Mouse (Mus musculus): ENCODE results near the gene Mcpt4. TPM values are rescaled to one million over a fixed set of nuclear protein-coding genes. Genes with fewer than 3 reads are reported as not detected.
"Not testable (repeated sequence)": the region's sequence is repeated elsewhere in the genome, so short reads cannot be mapped to it uniquely, and the experiment has no call there.

The Mcpt4 gene
- polyA plus RNA-seq, 1 experiment: not detected

- no peak for TF ChIP-seq CTCF (IDR thresholded peaks at IDR 0.05; ENCODE audit: borderline replicate concordance, insufficient read depth, low read depth, low read length)
- no peak for TF ChIP-seq POLR2A (IDR thresholded peaks at IDR 0.05; ENCODE audit: borderline replicate concordance, insufficient read depth, low read length)
- H3K4me1 ChIP-seq (ENCODE audit: control insufficient read depth, insufficient read depth, low read length): no peaks in the 10 kb centered on the region
- 85% methylated on average over 3 of the region's 3 CpGs for WGBS
- H3K27ac ChIP-seq (ENCODE audit: insufficient read depth, low read length): no peak overlapping the region
- no peak for DNase-seq
- H3K27me3 ChIP-seq (ENCODE audit: control insufficient read depth, insufficient read depth, low read length): no peaks in the 10 kb centered on the region; the same call in 1 of the 2 replicates
- no peak overlapping the region for H3K4me3 ChIP-seq (replicated peaks; ENCODE audit: insufficient read depth, low read depth, low read length)
Measured at GRCm38 (mm10) chr14:56086711-56087110, 24.6 kb upstream of the Mcpt4 start.

- no peaks in the 10 kb centered on the region; the same call in 1 of the 2 replicates for H3K27me3 ChIP-seq (ENCODE audit: control insufficient read depth, insufficient read depth, low read length)
- peaks cover 4% of the 10 kb centered on the region; the same call in 1 of the 2 replicates for H3K4me1 ChIP-seq (ENCODE audit: control insufficient read depth, insufficient read depth, low read length)
- H3K27ac ChIP-seq (ENCODE audit: insufficient read depth, low read length): no peak within 1 kb of the TSS
- no peak within 1 kb of the TSS for H3K4me3 ChIP-seq (replicated peaks; ENCODE audit: insufficient read depth, low read depth, low read length)
- WGBS: 99% methylated on average over 2 of the region's 2 CpGs
- TF ChIP-seq POLR2A (IDR thresholded peaks at IDR 0.05; ENCODE audit: borderline replicate concordance, insufficient read depth, low read length) (no peak), CTCF (IDR thresholded peaks at IDR 0.05; ENCODE audit: borderline replicate concordance, insufficient read depth, low read depth, low read length) (no peak)
- DNase-seq: no peak
Measured at GRCm38 (mm10) chr14:56085167-56085566, 23.1 kb upstream of the Mcpt4 start, which contains the start of gene Mcpt8. Mcpt8 (minus strand) TSS chr14:56085273.

- no peaks in the 10 kb centered on the region; the same call in 1 of the 2 replicates for H3K27me3 ChIP-seq (ENCODE audit: control insufficient read depth, insufficient read depth, low read length)
- WGBS: 33% methylated on average over 4 of the region's 4 CpGs
- no peak overlapping the region for H3K4me3 ChIP-seq (replicated peaks; ENCODE audit: insufficient read depth, low read depth, low read length)
- H3K27ac ChIP-seq (ENCODE audit: insufficient read depth, low read length): no peak overlapping the region
- DNase-seq: peak; percentile 52 to 64
- TF ChIP-seq POLR2A (IDR thresholded peaks at IDR 0.05; ENCODE audit: borderline replicate concordance, insufficient read depth, low read length) (no peak), CTCF (IDR thresholded peaks at IDR 0.05; ENCODE audit: borderline replicate concordance, insufficient read depth, low read depth, low read length) (no peak)
- peaks cover 4% of the 10 kb centered on the region; the same call in 1 of the 2 replicates for H3K4me1 ChIP-seq (ENCODE audit: control insufficient read depth, insufficient read depth, low read length)
Measured at GRCm38 (mm10) chr14:56082016-56082415, 19.9 kb upstream of the Mcpt4 start.

- Histone ChIP-seq H3K27me3 (ENCODE audit: control insufficient read depth, insufficient read depth, low read length) (no peaks in the 10 kb centered on the region), H3K4me1 (ENCODE audit: control insufficient read depth, insufficient read depth, low read length) (no peaks in the 10 kb centered on the region), H3K27ac (ENCODE audit: insufficient read depth, low read length) (no peak overlapping the region), H3K4me3 (replicated peaks; ENCODE audit: insufficient read depth, low read depth, low read length) (no peak overlapping the region)
- 75% methylated on average over 4 of the region's 4 CpGs for WGBS
- no peak for DNase-seq
- no peak for TF ChIP-seq CTCF (IDR thresholded peaks at IDR 0.05; ENCODE audit: borderline replicate concordance, insufficient read depth, low read depth, low read length)
- no peak for TF ChIP-seq POLR2A (IDR thresholded peaks at IDR 0.05; ENCODE audit: borderline replicate concordance, insufficient read depth, low read length)
Measured at GRCm38 (mm10) chr14:56057722-56058121, 4.4 kb downstream of the Mcpt4 start.

- H3K27ac ChIP-seq (ENCODE audit: insufficient read depth, low read length): no peak overlapping the region
- WGBS: 78% methylated on average over 3 of the region's 3 CpGs
- no peaks in the 10 kb centered on the region for H3K4me1 ChIP-seq (ENCODE audit: control insufficient read depth, insufficient read depth, low read length)
- H3K27me3 ChIP-seq (ENCODE audit: control insufficient read depth, insufficient read depth, low read length): no peaks in the 10 kb centered on the region
- no peak for TF ChIP-seq CTCF (IDR thresholded peaks at IDR 0.05; ENCODE audit: borderline replicate concordance, insufficient read depth, low read depth, low read length)
- no peak for TF ChIP-seq POLR2A (IDR thresholded peaks at IDR 0.05; ENCODE audit: borderline replicate concordance, insufficient read depth, low read length)
- H3K4me3 ChIP-seq (replicated peaks; ENCODE audit: insufficient read depth, low read depth, low read length): no peak overlapping the region
- no peak for DNase-seq
Measured at GRCm38 (mm10) chr14:56055408-56055807, 6.7 kb downstream of the Mcpt4 start.

- H3K27me3 ChIP-seq (ENCODE audit: control insufficient read depth, insufficient read depth, low read length); H3K4me3 ChIP-seq (replicated peaks; ENCODE audit: insufficient read depth, low read depth, low read length); DNase-seq; H3K27ac ChIP-seq (ENCODE audit: insufficient read depth, low read length); H3K4me1 ChIP-seq (ENCODE audit: control insufficient read depth, insufficient read depth, low read length): not testable (repeated sequence)
- 89% methylated on average over 1 of the region's 1 CpGs for WGBS
Measured at GRCm38 (mm10) chr14:56041792-56042191, 20.3 kb downstream of the Mcpt4 start, which contains the start of gene Mcpt2. Mcpt2 (plus strand) TSS chr14:56042041.

- TF ChIP-seq POLR2A (IDR thresholded peaks at IDR 0.05; ENCODE audit: borderline replicate concordance, insufficient read depth, low read length) (no peak), CTCF (IDR thresholded peaks at IDR 0.05; ENCODE audit: borderline replicate concordance, insufficient read depth, low read depth, low read length) (no peak)
- no peak for DNase-seq
- H3K4me1 ChIP-seq (ENCODE audit: control insufficient read depth, insufficient read depth, low read length): no peaks in the 10 kb centered on the region
- no peak overlapping the region for H3K4me3 ChIP-seq (replicated peaks; ENCODE audit: insufficient read depth, low read depth, low read length)
- WGBS: 79% methylated on average over 2 of the region's 2 CpGs
- no peaks in the 10 kb centered on the region for H3K27me3 ChIP-seq (ENCODE audit: control insufficient read depth, insufficient read depth, low read length)
- no peak overlapping the region for H3K27ac ChIP-seq (ENCODE audit: insufficient read depth, low read length)
Measured at GRCm38 (mm10) chr14:56034433-56034832, 27.7 kb downstream of the Mcpt4 start.

- not testable (repeated sequence) for H3K4me1 ChIP-seq (ENCODE audit: control insufficient read depth, insufficient read depth, low read length); H3K27me3 ChIP-seq (ENCODE audit: control insufficient read depth, insufficient read depth, low read length); H3K27ac ChIP-seq (ENCODE audit: insufficient read depth, low read length); H3K4me3 ChIP-seq (replicated peaks; ENCODE audit: insufficient read depth, low read depth, low read length); DNase-seq
- 77% methylated on average over 3 of the region's 3 CpGs for WGBS
Measured at GRCm38 (mm10) chr14:56030395-56030794, 31.7 kb downstream of the Mcpt4 start, which contains the start of gene Mcpt9. Mcpt9 (minus strand) TSS chr14:56030495.

- DNase-seq; H3K4me3 ChIP-seq (replicated peaks; ENCODE audit: insufficient read depth, low read depth, low read length); H3K27ac ChIP-seq (ENCODE audit: insufficient read depth, low read length); H3K27me3 ChIP-seq (ENCODE audit: control insufficient read depth, insufficient read depth, low read length); H3K4me1 ChIP-seq (ENCODE audit: control insufficient read depth, insufficient read depth, low read length): not testable (repeated sequence)
- 73% methylated on average over 4 of the region's 4 CpGs for WGBS
Measured at GRCm38 (mm10) chr14:56021305-56021704, 40.8 kb downstream of the Mcpt4 start.
